Mouse (Mus musculus) liver, embryonic 11.5 days (tissue): ENCODE measurements around the gene Stom. TPM values are rescaled to one million over a fixed set of nuclear protein-coding genes. Genes with fewer than 3 reads are reported as not detected.

Experiments used
- ATAC-seq: fragments of 200-750 bp; cut with Nextera tagmentation; replicated peaks from 2 replicates; pipeline ENCODE4 v1.8.0; 2017; ENCODE audit warnings: moderate number of reproducible peaks, mild to moderate bottlenecking, moderate TSS enrichment, moderate library complexity; ENCODE audit not compliant: low FRiP score
- DNase-seq: peaks from one replicate; pipeline ENCODE4 v3.0.0-alpha.2; 2017; ENCODE audit warnings: low spot score
- H3K27ac ChIP-seq: fragments of 300-500 bp; sonication (generic); 2 replicates; pipeline ENCODE4 v1.5.1; 2014; ENCODE audit warnings: mild to moderate bottlenecking, low read depth, low read length, control low read depth
- H3K27me3 ChIP-seq: fragments of 300-500 bp; sonication (generic); replicated peaks from 2 replicates; pipeline ENCODE4 v1.6.1; 2014; ENCODE audit warnings: low read length, mixed read lengths; ENCODE audit not compliant: control insufficient read depth, insufficient read depth
- H3K36me3 ChIP-seq: fragments of 300-500 bp; sonication (generic); 2 replicates; pipeline ENCODE4 v1.6.1; 2014; ENCODE audit warnings: mild to moderate bottlenecking, low read length, moderate library complexity, mixed read lengths; ENCODE audit not compliant: control insufficient read depth, insufficient read depth
- H3K4me1 ChIP-seq: fragments of 300-500 bp; sonication (generic); replicated peaks from 2 replicates; pipeline ENCODE4 v1.6.1; 2014; ENCODE audit warnings: low read length, mixed read lengths; ENCODE audit not compliant: control insufficient read depth, insufficient read depth
- H3K4me2 ChIP-seq: fragments of 300-500 bp; sonication (generic); 2 replicates; pipeline ENCODE4 v1.6.1; 2014; ENCODE audit warnings: mild to moderate bottlenecking, control low read depth, moderate library complexity
- H3K4me3 ChIP-seq: fragments of 300-500 bp; sonication (generic); 2 replicates; pipeline ENCODE4 v1.5.1; 2014; ENCODE audit warnings: low read depth, low read length, control low read depth
- H3K9ac ChIP-seq: fragments of 300-500 bp; sonication (generic); 2 replicates; pipeline ENCODE4 v1.6.1; 2014; ENCODE audit warnings: low read depth, low read length, control low read depth
- H3K9me3 ChIP-seq: fragments of 300-500 bp; sonication (generic); 2 replicates; pipeline ENCODE4 v1.6.1; 2016; ENCODE audit warnings: low read length, inconsistent platforms, mixed read lengths; ENCODE audit not compliant: control insufficient read depth
- WGBS: fragments of 180-500 bp; shearing (Covaris S2); extraction: QIAGEN DNeasy Blood & Tissue Kit; methylation state at CpG from one replicate; pipeline ENCODE4 v1.1.7; 2014; 5-methylcytosine and 5-hydroxymethylcytosine counted together
- polyA plus RNA-seq: library from polyadenylated mRNA; unstranded; fragments of >200 nt; fragmentation: Nextera tagmentation; extraction: Ambion mirVana; gene quantifications from 2 replicates; pipeline ENCODE4 v1.2.1, GENCODE M21; 2014

Gene Stom
- polyA plus RNA-seq, 1 experiment from 2014 or later, result 87.7 TPM

- WGBS, result 76% methylated on average over 3 of the region's 3 CpGs
- ATAC-seq (no peak), DNase-seq (no peak)
- Histone ChIP-seq H3K27ac (no peak overlapping the region), H3K27me3 (no peaks in the 10 kb centered on the region), H3K9me3 (no peaks in the 10 kb centered on the region), H3K4me3 (no peak overlapping the region), H3K4me1 (peaks cover 26% of the 10 kb centered on the region), H3K4me2 (no peak overlapping the region), H3K9ac (no peak overlapping the region), H3K36me3 (peaks cover 5% of the 10 kb centered on the region; the same call in 1 of the 2 replicates)
Measured at GRCm38 (mm10) chr2:35314300-35314699, 22.5 kb downstream of the Stom start.

DNA sequence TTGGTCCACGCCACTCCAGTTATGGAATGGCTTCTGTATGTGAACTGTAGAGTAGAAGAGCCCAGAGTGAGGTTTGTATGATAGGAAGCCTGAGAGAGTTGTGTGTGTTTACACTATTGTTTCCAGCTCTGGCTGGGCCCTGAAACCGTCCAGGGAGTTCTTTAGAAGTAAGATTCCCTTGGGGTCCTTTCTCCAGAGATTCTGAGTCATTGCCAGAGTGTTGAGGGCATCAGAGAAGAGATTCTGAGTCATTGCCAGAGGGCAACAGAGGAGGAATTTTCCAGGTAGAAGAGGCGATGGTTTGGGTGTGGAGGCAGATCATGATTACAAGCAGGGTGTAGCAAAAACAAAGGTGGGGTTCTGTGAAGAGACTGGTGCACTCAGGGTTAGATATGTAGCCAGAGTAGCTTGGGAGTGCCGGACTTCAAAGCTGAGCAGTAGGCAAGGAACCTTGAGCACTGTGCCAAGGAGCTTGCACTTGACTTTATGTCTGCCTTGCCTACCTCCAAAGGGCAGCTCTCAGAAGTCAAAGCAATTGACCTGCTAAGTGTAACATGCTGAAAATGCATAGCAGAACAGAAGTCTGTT is 26.8 kb downstream of the Stom start:
- 81% methylated on average over 4 of the region's 4 CpGs for WGBS
- DNase-seq (no peak), ATAC-seq (no peak)
- Histone ChIP-seq H3K27ac (no peak overlapping the region), H3K4me3 (no peak overlapping the region), H3K9ac (no peak overlapping the region), H3K4me2 (no peak overlapping the region), H3K36me3 (no peaks in the 10 kb centered on the region; the same call in 1 of the 2 replicates), H3K9me3 (no peaks in the 10 kb centered on the region), H3K4me1 (peaks cover 2% of the 10 kb centered on the region; the same call in 1 of the 2 replicates), H3K27me3 (no peaks in the 10 kb centered on the region)

- no peak for DNase-seq
- H3K27ac ChIP-seq, result no peak overlapping the region
- H3K9me3 ChIP-seq, result no peaks in the 10 kb centered on the region
- no peak overlapping the region for H3K9ac ChIP-seq
- no peaks in the 10 kb centered on the region for H3K36me3 ChIP-seq
- H3K4me3 ChIP-seq, result no peak overlapping the region
- H3K4me2 ChIP-seq, result no peak overlapping the region
- no peaks in the 10 kb centered on the region for H3K4me1 ChIP-seq
- WGBS, result 53% methylated on average over 1 of the region's 1 CpGs
- ATAC-seq, result no peak
- H3K27me3 ChIP-seq, result no peaks in the 10 kb centered on the region
Measured at GRCm38 (mm10) chr2:35308166-35308565, 28.6 kb downstream of the Stom start.

DNA sequence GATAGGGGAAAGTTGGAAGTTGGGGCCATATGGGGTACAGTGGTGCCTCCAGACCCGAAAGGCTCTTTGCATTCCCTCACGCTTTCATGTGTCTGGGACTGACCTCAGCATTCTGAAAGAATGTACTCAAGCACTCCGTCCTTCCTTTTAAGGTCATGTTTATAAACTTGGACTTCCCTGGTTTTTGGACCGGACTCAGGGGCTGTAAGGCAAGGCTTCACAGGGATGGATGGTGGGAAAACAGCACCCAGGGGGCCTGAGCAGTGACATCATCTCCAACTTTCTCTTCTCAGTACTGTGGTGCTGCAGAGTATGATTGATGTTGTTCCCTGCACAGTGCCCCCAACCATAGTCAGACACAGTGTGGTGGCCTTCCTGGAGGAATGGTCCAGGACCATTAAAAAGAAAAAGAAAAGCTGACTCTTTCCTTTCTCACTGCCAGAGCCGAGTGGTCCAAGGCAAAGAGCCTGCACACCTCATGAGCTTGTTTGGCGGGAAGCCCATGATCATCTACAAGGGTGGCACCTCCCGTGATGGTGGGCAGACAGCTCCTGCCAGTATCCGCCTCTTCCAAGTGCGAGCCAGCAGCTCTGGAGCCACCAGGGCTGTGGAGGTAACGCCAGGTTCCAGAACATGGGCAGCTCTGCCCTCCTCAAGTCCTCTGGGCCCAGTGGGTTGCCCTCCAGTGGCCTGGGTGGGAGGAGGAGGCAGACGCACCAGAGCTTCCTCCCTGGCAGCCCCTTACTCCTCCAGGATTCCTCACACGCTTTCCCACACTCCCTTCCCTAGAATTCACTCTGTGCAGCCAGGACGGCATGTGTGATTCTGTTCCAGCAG is 34.5 kb downstream of the Stom start:
- Histone ChIP-seq H3K4me3 (no peak overlapping the region), H3K4me1 (peaks cover 7% of the 10 kb centered on the region), H3K27me3 (no peaks in the 10 kb centered on the region), H3K9ac (no peak overlapping the region), H3K9me3 (no peaks in the 10 kb centered on the region), H3K36me3 (peaks cover 2% of the 10 kb centered on the region; the same call in 1 of the 2 replicates), H3K27ac (no peak overlapping the region; the same call in 1 of the 2 replicates), H3K4me2 (no peak overlapping the region)
- ATAC-seq, result no peak
- WGBS, result 73% methylated on average over 13 of the region's 13 CpGs
- DNase-seq, result no peak

DNA sequence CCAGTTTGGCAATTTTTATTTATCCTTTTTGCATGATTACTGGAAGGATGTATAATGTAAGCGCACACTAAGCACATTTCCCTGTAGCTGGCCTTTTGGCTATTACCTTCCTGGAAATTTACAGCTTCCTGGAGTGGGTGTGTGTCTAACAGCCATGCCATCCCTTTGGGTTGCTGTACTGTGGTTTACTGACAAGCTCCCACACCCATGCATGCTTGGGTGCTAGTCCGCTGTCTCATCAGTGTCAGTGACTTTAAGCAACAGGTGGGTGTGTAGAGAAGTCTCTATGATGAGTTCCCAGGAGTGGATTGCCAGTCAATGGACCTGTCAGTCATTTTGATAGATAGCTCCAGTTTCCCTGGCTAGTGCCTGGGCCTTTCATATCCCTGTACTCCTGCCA is 37.3 kb downstream of the Stom start:
- Histone ChIP-seq H3K27me3 (no peaks in the 10 kb centered on the region), H3K9ac (no peak overlapping the region), H3K36me3 (peaks cover 2% of the 10 kb centered on the region; the same call in 1 of the 2 replicates), H3K27ac (no peak overlapping the region), H3K4me3 (no peak overlapping the region), H3K9me3 (no peaks in the 10 kb centered on the region), H3K4me2 (no peak overlapping the region), H3K4me1 (peaks cover 7% of the 10 kb centered on the region)
- ATAC-seq (no peak), DNase-seq (no peak)
- 75% methylated on average over 2 of the region's 2 CpGs for WGBS

DNA sequence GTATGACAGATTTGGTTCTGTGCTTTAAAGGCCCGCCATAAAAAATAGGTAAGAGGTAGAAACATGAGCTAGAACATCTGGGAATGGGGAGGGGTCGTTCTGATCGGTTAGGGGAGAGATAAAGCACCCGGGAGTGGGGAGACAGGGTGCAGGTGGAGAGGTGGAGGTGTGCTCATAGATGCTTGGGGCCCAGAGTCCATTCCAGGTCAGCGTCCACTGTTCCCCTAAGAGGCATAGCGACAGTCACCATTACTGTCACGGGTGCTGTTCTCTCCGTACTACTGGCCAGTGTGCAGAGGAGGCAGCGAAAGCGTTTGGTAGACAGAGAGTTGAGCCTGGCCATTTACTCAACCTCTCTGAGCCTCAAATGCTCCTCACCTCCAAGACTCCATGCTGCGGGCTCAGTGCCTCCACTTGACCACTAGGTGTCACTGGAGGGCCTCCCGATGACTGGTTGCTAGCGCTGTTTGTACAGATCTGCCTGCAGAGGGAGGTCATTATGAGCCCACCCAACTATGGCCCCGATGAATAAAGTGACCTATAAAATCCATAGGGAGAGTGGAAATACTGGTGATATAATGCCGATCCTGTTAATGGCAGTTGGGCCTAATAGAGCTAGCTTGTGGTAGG is 39.0 kb downstream of the Stom start:
- no peak overlapping the region for H3K27ac ChIP-seq
- no peaks in the 10 kb centered on the region for H3K27me3 ChIP-seq
- ATAC-seq (peak; percentile 72), DNase-seq (peak; percentile 79)
- H3K4me2 ChIP-seq, result no peak overlapping the region; the same call in 1 of the 2 replicates
- no peak overlapping the region for H3K4me3 ChIP-seq
- H3K36me3 ChIP-seq, result peaks cover 2% of the 10 kb centered on the region; the same call in 1 of the 2 replicates
- no peak overlapping the region for H3K9ac ChIP-seq
- WGBS, result 19% methylated on average over 15 of the region's 15 CpGs
- no peaks in the 10 kb centered on the region for H3K9me3 ChIP-seq
- H3K4me1 ChIP-seq, result peaks cover 7% of the 10 kb centered on the region

GRCm38 (mm10) chr2:35293291-35293690 is 43.5 kb downstream of the Stom start:
- H3K27me3 ChIP-seq, result no peaks in the 10 kb centered on the region
- ATAC-seq, result no peak
- H3K9me3 ChIP-seq, result no peaks in the 10 kb centered on the region
- no peak overlapping the region for H3K9ac ChIP-seq
- H3K27ac ChIP-seq, result no peak overlapping the region
- 89% methylated on average over 8 of the region's 8 CpGs for WGBS
- H3K4me1 ChIP-seq, result no peaks in the 10 kb centered on the region
- H3K4me2 ChIP-seq, result no peak overlapping the region
- DNase-seq, result no peak
- H3K36me3 ChIP-seq, result peaks cover 3% of the 10 kb centered on the region; the same call in 1 of the 2 replicates
- no peak overlapping the region for H3K4me3 ChIP-seq

- no peak overlapping the region for H3K4me2 ChIP-seq
- H3K9me3 ChIP-seq, result no peaks in the 10 kb centered on the region
- no peak overlapping the region for H3K27ac ChIP-seq
- DNase-seq (no peak), ATAC-seq (no peak)
- no peaks in the 10 kb centered on the region for H3K27me3 ChIP-seq
- no peaks in the 10 kb centered on the region for H3K4me1 ChIP-seq
- WGBS, result 50% methylated on average over 3 of the region's 3 CpGs
- peaks cover 3% of the 10 kb centered on the region; the same call in 1 of the 2 replicates for H3K36me3 ChIP-seq
- H3K4me3 ChIP-seq, result no peak overlapping the region
- H3K9ac ChIP-seq, result no peak overlapping the region
Measured at GRCm38 (mm10) chr2:35292700-35293099, 44.1 kb downstream of the Stom start.
